Mouse (Mus musculus) adrenal gland, postnatal 25 days (tissue): ENCODE measurements around the gene Gtpbp6. TPM values are rescaled to one million over a fixed set of nuclear protein-coding genes. Genes with fewer than 3 reads are reported as not detected.
A peak's percentile ranks its signal among the peaks of the same experiment; 100 is the strongest.
"Not testable (repeated sequence)": the region's sequence is repeated elsewhere in the genome, so short reads cannot be mapped to it uniquely, and the experiment has no call there.

Source experiments
- DNase-seq: peaks from one replicate; pipeline ENCODE4 v3.0.0; 2021; ENCODE audit warnings: mixed read lengths
- total RNA-seq: library from RNA; stranded (reverse); gene quantifications from 2 replicates; pipeline ENCODE4 v1.2.3, GENCODE M21; 2021

Gtpbp6 gene
- total RNA-seq, 1 experiment from 2014 or later = 72.3 TPM

DNA sequence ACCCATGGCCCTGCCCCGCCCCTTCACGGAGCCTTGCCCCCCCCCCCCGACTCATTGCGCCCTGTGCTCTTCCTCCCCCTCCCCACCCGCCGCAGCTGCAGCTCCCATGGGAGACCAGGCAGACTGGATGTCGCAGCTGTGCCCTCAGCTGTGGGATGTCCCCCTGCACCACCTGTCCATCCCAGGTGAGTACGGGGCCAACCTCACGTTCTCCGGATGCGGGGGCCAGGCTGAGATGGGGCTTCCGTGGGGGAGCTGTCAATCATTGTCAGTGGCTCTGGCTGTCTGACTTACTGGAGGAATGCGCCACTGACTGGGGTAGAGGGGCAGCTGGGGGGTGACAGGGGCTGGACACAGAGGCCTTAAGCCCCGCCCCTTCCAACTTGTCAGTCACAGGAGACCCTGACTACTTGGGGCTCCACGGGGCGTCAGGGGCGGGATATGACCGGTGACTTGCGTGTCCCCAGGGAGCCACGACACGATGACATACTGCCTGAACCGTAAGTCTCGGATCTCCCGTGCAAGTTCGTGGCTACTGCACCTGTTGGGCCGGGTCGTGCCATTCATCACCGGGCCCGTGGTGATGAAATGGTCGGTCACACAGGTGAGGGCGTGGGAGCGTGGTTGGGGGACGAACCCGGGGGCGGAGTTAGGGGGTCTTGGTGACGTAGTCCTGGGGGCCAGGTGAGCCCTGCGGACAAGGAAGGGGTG lies 6.9 kb downstream of the Gtpbp6 start:
- peak; percentile 14 for DNase-seq

GRCm38 (mm10) chr5:110099656-110100580 lies 8.1 kb downstream of the Gtpbp6 start, which contains the start of gene Plcxd1:
Plcxd1 (plus strand) TSS chr5:110099969.
- no peak for DNase-seq

GRCm38 (mm10) chr5:110098991-110099477 lies 9.0 kb downstream of the Gtpbp6 start:
- no peak for DNase-seq

DNA sequence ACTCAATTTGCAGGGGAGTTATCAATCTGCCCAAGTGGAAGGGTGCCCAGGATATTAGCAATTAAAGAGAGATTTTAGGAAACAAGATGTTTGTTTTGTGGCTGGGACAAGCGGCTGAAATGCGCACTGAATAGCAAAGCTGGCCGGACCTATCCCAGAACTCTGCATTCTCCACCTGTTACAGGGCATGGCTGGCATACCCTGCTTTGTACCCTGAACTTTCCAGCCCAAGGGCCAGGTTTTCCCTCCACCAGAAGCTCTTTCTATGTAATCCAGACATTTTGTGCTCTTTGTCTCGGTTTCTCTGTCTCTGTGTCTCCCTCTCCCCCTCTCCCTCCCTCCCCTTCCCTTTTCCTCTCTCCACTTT lies 13.2 kb downstream of the Gtpbp6 start:
- no peak for DNase-seq

DNA sequence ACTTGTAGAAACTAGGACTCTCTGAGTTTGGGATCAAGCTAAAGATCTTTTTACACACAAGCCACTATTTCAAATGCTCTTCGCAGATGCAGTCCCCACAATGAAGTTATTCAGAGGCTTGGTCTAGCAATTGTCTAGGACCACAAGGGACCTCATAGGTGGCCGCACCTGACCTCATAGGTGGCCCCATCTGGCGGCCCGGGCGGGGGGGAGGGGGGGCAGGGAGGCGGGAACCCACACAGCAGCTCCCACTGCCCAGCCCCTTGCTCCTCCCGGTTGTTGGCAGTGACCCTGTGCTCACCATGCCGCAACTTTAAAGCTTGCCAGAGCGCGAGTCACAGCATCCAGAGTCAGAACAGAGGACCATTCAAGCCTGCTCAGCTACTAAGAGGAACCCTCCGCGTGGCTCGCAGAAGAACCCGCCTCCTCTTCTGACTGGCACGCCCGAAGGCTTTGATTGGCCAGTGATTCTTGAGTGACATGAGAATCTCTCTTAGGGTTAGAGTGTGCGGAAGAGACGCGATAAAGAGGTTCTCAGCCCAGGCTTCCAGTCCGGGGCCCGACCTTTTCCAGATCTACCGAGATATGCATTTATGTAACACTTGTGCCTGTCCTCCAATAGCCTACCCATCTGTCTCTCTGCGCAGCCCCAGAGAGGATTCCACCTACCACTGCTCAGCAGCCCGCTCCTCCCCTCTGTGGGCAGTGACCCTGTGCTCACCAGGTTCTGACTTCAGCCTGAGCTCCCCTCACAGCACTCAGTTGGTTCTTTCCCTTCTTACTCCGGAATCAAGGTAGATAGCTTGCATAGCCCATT lies 13.8 kb downstream of the Gtpbp6 start, which contains the start of gene Gm35315:
Gene Gm35315, minus strand, starts transcription at position 391 of the 817 bp plus-strand sequence.
- peak; percentile 78 for DNase-seq

DNA sequence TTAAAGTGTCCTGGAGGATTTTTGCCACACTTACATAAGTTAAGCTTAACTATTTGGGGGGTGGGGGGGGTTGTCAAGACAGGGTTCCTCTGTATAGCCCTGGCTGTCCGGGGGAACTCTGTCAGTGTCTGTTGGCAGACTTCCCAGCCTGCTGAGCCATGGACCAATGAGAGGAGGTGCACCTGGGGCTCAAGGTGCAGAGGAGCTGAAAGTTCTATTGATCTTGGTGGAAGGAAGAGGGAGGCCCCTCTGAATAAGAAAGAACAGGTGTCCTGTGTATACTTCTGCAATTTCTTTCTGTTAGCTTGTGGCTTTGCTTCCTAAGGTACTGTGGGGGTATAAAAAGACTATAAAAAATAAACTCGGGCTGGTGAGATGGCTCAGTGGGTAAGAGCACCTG lies 16.5 kb downstream of the Gtpbp6 start:
- no peak for DNase-seq

DNA sequence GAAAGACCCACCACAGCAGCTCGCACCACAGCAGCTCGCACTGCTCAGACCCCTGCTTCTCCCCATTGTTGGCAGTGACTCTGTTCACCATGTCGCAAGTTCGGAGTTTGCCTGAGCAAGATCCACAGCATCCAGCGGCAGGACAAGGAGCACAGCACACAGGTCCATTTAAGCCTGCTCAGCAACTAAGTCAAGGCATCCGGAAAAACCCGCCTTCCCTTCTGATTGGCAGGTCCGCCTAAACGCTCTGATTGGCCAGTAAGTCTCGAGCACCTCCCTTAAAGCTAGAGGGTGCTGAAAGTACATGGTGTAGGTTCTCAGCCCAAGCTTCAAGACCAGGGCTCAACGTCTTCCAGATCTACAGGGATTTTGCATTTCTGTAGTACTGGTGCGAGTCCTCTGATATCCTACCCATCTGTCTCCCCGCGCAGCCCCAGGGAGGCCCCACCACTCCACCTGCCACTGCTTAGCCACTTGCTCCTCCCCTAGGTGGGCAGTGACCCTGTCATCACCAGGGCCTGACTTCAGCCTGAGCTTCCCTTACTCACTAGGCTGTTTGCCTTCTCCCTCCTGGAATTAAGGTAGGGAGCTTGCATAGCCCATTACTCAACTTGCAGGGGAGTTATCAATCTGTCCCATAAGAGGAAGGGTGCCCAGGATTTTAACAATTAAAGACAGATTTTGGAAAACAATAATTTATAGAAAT lies 21.7 kb downstream of the Gtpbp6 start:
- no peak for DNase-seq

DNA sequence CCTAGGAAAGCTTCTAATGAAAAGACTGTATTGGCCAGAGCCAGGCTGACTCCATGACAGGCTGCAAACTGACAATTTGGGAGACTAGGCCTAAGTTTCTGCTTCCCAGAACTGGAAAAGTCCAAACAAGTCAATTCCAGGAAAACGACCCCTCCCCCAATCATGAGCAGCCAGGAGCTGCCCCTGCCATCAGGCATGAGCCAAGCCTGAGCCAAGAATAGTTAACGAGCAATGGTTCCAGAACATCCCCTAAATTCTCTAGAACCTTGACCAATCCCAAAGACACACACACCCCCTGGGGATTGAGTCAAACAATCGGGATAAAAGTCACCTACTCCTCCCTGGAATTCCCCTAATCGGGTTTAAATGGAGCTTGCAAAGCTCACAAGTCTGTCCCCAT lies 25.0 kb downstream of the Gtpbp6 start:
- no peak for DNase-seq

DNA sequence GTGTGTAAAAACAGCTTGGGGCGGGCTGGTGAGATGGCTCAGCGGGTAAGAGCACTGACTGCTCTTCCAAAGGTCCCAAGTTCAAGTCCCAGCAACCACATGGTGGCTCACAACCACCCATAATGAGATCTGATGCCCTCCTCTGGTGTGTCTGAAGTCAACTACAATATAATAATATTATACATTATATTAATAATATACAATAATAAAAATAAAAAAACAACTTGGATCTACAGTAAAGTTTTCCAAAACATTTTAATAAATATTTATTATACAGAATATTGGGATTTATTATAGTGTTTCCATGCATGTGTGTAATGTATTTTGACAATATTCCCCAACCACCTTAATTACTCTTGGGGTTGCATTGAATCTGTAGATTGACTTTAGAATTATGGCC lies 35.6 kb downstream of the Gtpbp6 start, which contains the start of gene Gm17655:
Gene Gm17655, minus strand, starts transcription at position 101 of the 400 bp plus-strand sequence.
- DNase-seq = not testable (repeated sequence)

GRCm38 (mm10) chr5:110057637-110058408 lies 50.2 kb downstream of the Gtpbp6 start:
- peak; percentile 79 for DNase-seq

Other genes with a start within 250 kb of the Gtpbp6 start
- 11.1 and 11.7 TPM in 2 replicates for gene Gm15446, start 184.8 kb downstream of the Gtpbp6 start, total RNA-seq
- 29.3 and 30.2 TPM in 2 replicates for gene Zfp932, start 111.7 kb downstream of the Gtpbp6 start, total RNA-seq
- gene Gm17655, start 35.7 kb downstream of the Gtpbp6 start, total RNA-seq = 7.5 and 7.7 TPM in 2 replicates
- 0.33 and 0.52 TPM in 2 replicates for gene Gm35315, start 13.8 kb downstream of the Gtpbp6 start, total RNA-seq
- gene Plcxd1, start 8.2 kb downstream of the Gtpbp6 start, total RNA-seq = 0.15 and 0.29 TPM in 2 replicates
- 5.7 and 7.1 TPM in 2 replicates for gene Zfp605, start 1.9 kb upstream of the Gtpbp6 start, total RNA-seq
- 43.0 and 44.0 TPM in 2 replicates for gene Chfr, start 27.6 kb upstream of the Gtpbp6 start, total RNA-seq
- gene Golga3, start 68.5 kb upstream of the Gtpbp6 start, total RNA-seq = 33.8 and 40.1 TPM in 2 replicates
- 38.7 and 52.6 TPM in 2 replicates for gene Ankle2, start 122.8 kb upstream of the Gtpbp6 start, total RNA-seq
- 44.7 and 49.8 TPM in 2 replicates for gene Pgam5, start 161.7 kb upstream of the Gtpbp6 start, total RNA-seq
- gene Pxmp2, start 178.0 kb upstream of the Gtpbp6 start, total RNA-seq = 9.4 and 10.7 TPM in 2 replicates
- 6.2 and 8.0 TPM in 2 replicates for gene Pole, start 178.1 kb upstream of the Gtpbp6 start, total RNA-seq
- gene P2rx2, start 235.0 kb upstream of the Gtpbp6 start, total RNA-seq = 0.55 TPM in 1 of 2 replicates, not detected in the other
- not detected in 2 replicates for gene Lrcol1, start 236.5 kb upstream of the Gtpbp6 start, total RNA-seq